Mouse (Mus musculus): ENCODE data around the gene Trpm4. TPM values are rescaled to one million over a fixed set of nuclear protein-coding genes. Genes with fewer than 3 reads are reported as not detected.
A peak's percentile ranks its signal among the peaks of the same experiment; 100 is the strongest.
"Not testable (repeated sequence)": the region's sequence is repeated elsewhere in the genome, so short reads cannot be mapped to it uniquely, and the experiment has no call there.

The Trpm4 gene
- 10 to 100 TPM; 20.1 to 20.7 TPM for total RNA-seq (2021)
- long read RNA-seq, experiment 1, partial matches to known transcripts: 4 of 8 reads
- long read RNA-seq, experiment 1, other reads (novel, unspliced or antisense): 4 of 8 reads
- long read RNA-seq, experiment 2, full-length matches to known transcripts: 4 of 14 reads
- long read RNA-seq, experiment 2, partial matches to known transcripts: 5 of 14 reads
- long read RNA-seq, experiment 2, other reads (novel, unspliced or antisense): 5 of 14 reads

- intact Hi-C loops (cut with DNase I): no loop called here
- DNase-seq: peak; percentile 83 to 88
Measured at GRCm38 (mm10) chr7:45333431-45333982, at the start of gene Trpm4. Trpm4 (minus strand) TSS chr7:45333780.

- intact Hi-C loops (cut with DNase I): no loop called here
- no peak for DNase-seq
Measured at GRCm38 (mm10) chr7:45376057-45376456, 42.5 kb upstream of the Trpm4 start.

- no peak for DNase-seq
- intact Hi-C loops (cut with DNase I): no loop called here
Measured at GRCm38 (mm10) chr7:45374620-45375019, 41.0 kb upstream of the Trpm4 start.

- intact Hi-C loops (cut with DNase I): no loop called here
Measured at GRCm38 (mm10) chr7:45372371-45372770, 38.8 kb upstream of the Trpm4 start.

GRCm38 (mm10) chr7:45370475-45371311 is 37.1 kb upstream of the Trpm4 start, which contains the start of gene Lin7b:
Lin7b (minus strand) TSS chr7:45370583.
- intact Hi-C loops (cut with DNase I): no loop called here
- peak; percentile 75 to 78 for DNase-seq

More at GRCm38 (mm10) chr7:45372371-45372770, 38.8 kb upstream of the Trpm4 start:
- no peak for DNase-seq

GRCm38 (mm10) chr7:45369836-45370474 is 36.4 kb upstream of the Trpm4 start:
- intact Hi-C loops (cut with DNase I): no loop called here
- no peak for DNase-seq

GRCm38 (mm10) chr7:45369022-45369745 is 35.6 kb upstream of the Trpm4 start:
- DNase-seq: no peak
- intact Hi-C loops (cut with DNase I): no loop called here

GRCm38 (mm10) chr7:45368178-45368577 is 34.6 kb upstream of the Trpm4 start:
- no peak for DNase-seq
- intact Hi-C loops (cut with DNase I): no loop called here

GRCm38 (mm10) chr7:45367020-45367880 is 33.7 kb upstream of the Trpm4 start:
- intact Hi-C loops (cut with DNase I): no loop called here
- peak; percentile 96 to 97 for DNase-seq

- intact Hi-C loops (cut with DNase I): no loop called here
- DNase-seq: no peak
Measured at GRCm38 (mm10) chr7:45366652-45367019, 33.1 kb upstream of the Trpm4 start, which contains the start of gene Ppfia3. Ppfia3 (minus strand) TSS chr7:45367019.

GRCm38 (mm10) chr7:45365742-45366651 is 32.4 kb upstream of the Trpm4 start:
- intact Hi-C loops (cut with DNase I): no loop called here
- peak; percentile 44 for DNase-seq

GRCm38 (mm10) chr7:45363983-45364382 is 30.4 kb upstream of the Trpm4 start:
- intact Hi-C loops (cut with DNase I): no loop called here
- DNase-seq: no peak

GRCm38 (mm10) chr7:45362801-45363200 is 29.2 kb upstream of the Trpm4 start:
- DNase-seq: no peak
- intact Hi-C loops (cut with DNase I): no loop called here

- intact Hi-C loops (cut with DNase I): no loop called here
Measured at GRCm38 (mm10) chr7:45361243-45361804, 27.7 kb upstream of the Trpm4 start.

GRCm38 (mm10) chr7:45360404-45361125 is 27.0 kb upstream of the Trpm4 start:
- intact Hi-C loops (cut with DNase I): no loop called here

More at GRCm38 (mm10) chr7:45361243-45361804, 27.7 kb upstream of the Trpm4 start:
- peak in 1 of 2 experiments; percentile 42 for DNase-seq

GRCm38 (mm10) chr7:45359081-45359480 is 25.5 kb upstream of the Trpm4 start:
- DNase-seq; intact Hi-C loops (cut with DNase I): not testable (repeated sequence)

More at GRCm38 (mm10) chr7:45360404-45361125, 27.0 kb upstream of the Trpm4 start:
- DNase-seq: no peak

GRCm38 (mm10) chr7:45356087-45356486 is 22.5 kb upstream of the Trpm4 start:
- no peak for DNase-seq
- intact Hi-C loops (cut with DNase I): no loop called here
